9 mouse cellular contexts compared by ENCODE assay signal in genomic region chr5:45419841-45420638, GRCm38 (mm10). TPM values are rescaled to one million over a fixed set of nuclear protein-coding genes. Genes with fewer than 3 reads are reported as not detected.
DNase-seq lines count a peak whose midpoint lies in the region; ATAC-seq lines count a peak whose summit lies in the region.
"Had no signal": no experiment of that assay in that cellular context is flagged by ENCODE, and none has a peak within 500 bp of the region (broad histone marks: within the 10 kb centered on the region; RNA-seq: fewer than 3 reads in every experiment).

No protein-coding gene starts in this region.

- H3K4me2 ChIP-seq in forebrain, embryonic 11.5 days (ENCODE audit: low read depth, low read length, severe bottlenecking): no peak overlapping the region
- H3K4me2 ChIP-seq in forebrain, embryonic 15.5 days (replicated peaks): no peak overlapping the region
- no peak overlapping the region for H3K4me2 ChIP-seq in intestine, embryonic 16.5 days (ENCODE audit: low read depth, low read length)
- H3K4me2 ChIP-seq: limb, embryonic 12.5 days had no signal

- ATAC-seq in forebrain, embryonic 11.5 days (replicated peaks; ENCODE audit: low FRiP score): peak; percentile 37; the same call in 1 of the 2 replicates
- ATAC-seq in forebrain, embryonic 15.5 days (replicated peaks): no peak; the same call in 1 of the 2 replicates
- peak; percentile 98 for ATAC-seq in intestine, embryonic 16.5 days

- H3K9ac ChIP-seq in forebrain, embryonic 11.5 days (ENCODE audit: low read length): no peak overlapping the region
- no peak overlapping the region for H3K9ac ChIP-seq in forebrain, embryonic 15.5 days (replicated peaks)
- H3K9ac ChIP-seq in intestine, embryonic 16.5 days (ENCODE audit: low read depth, low read length): no peak overlapping the region
- H3K9ac ChIP-seq: limb, embryonic 12.5 days had no signal

- no peak overlapping the region for H3K27ac ChIP-seq in forebrain, embryonic 11.5 days (ENCODE audit: low read depth, low read length)
- no peak overlapping the region for H3K27ac ChIP-seq in forebrain, embryonic 15.5 days (replicated peaks)
- H3K27ac ChIP-seq in intestine, embryonic 16.5 days (ENCODE audit: low read length): no peak overlapping the region
- H3K27ac ChIP-seq: limb, embryonic 12.5 days had no signal

- H3K27me3 ChIP-seq in forebrain, embryonic 11.5 days (ENCODE audit: control insufficient read depth, insufficient read depth, low read length): no peaks in the 10 kb centered on the region
- no peaks in the 10 kb centered on the region for H3K27me3 ChIP-seq in forebrain, embryonic 15.5 days
- no peaks in the 10 kb centered on the region for H3K27me3 ChIP-seq in intestine, embryonic 16.5 days (replicated peaks; ENCODE audit: control insufficient read depth, insufficient read depth, low read length)
- H3K27me3 ChIP-seq: limb, embryonic 12.5 days had no signal

- H3K36me3 ChIP-seq in forebrain, embryonic 11.5 days (ENCODE audit: control insufficient read depth, insufficient read depth, low read length): no peaks in the 10 kb centered on the region
- H3K36me3 ChIP-seq in forebrain, embryonic 15.5 days: no peaks in the 10 kb centered on the region
- H3K36me3 ChIP-seq in intestine, embryonic 16.5 days (ENCODE audit: control insufficient read depth, insufficient read depth, low read length): no peaks in the 10 kb centered on the region
- H3K36me3 ChIP-seq: limb, embryonic 12.5 days had no signal

- no peaks in the 10 kb centered on the region for H3K9me3 ChIP-seq in forebrain, embryonic 11.5 days (ENCODE audit: control insufficient read depth, low read length)
- no peaks in the 10 kb centered on the region for H3K9me3 ChIP-seq in forebrain, embryonic 15.5 days
- H3K9me3 ChIP-seq in intestine, embryonic 16.5 days (ENCODE audit: control insufficient read depth, low read length): no peaks in the 10 kb centered on the region
- H3K9me3 ChIP-seq: limb, embryonic 12.5 days had no signal

- H3K4me1 ChIP-seq in forebrain, embryonic 11.5 days (replicated peaks; ENCODE audit: control insufficient read depth, insufficient read depth, low read length): no peaks in the 10 kb centered on the region
- no peaks in the 10 kb centered on the region for H3K4me1 ChIP-seq in forebrain, embryonic 15.5 days
- no peaks in the 10 kb centered on the region for H3K4me1 ChIP-seq in intestine, embryonic 16.5 days (ENCODE audit: control insufficient read depth, insufficient read depth, low read length)

- no peak overlapping the region for H3K4me3 ChIP-seq in forebrain, embryonic 11.5 days (ENCODE audit: low read depth, low read length)
- H3K4me3 ChIP-seq in forebrain, embryonic 15.5 days: no peak overlapping the region
- no peak overlapping the region for H3K4me3 ChIP-seq in intestine, embryonic 16.5 days (ENCODE audit: low read length)
- H3K4me3 ChIP-seq: limb, embryonic 12.5 days had no signal

- DNase-seq in forebrain, embryonic 11.5 days (ENCODE audit: low spot score): peak; percentile 56
- DNase-seq in 416B (ENCODE audit: low read depth): peak; percentile 66
- peak; percentile 16 for DNase-seq in brain, adult 2 months (ENCODE audit: low read depth, low spot score)
- peak; percentile 11 for DNase-seq in lung, postnatal 10 days
- no peak for DNase-seq in layer of hippocampus, adult 8-10 months (ENCODE audit: low spot score in 2 of 2)
- DNase-seq in frontal cortex, postnatal 25 days (ENCODE audit: low spot score in 2 of 2): no peak

- WGBS in forebrain, embryonic 11.5 days: 77% methylated on average over 8 of the region's 10 CpGs
- 76% methylated on average over 10 of the region's 10 CpGs for WGBS in forebrain, embryonic 15.5 days
- WGBS in intestine, embryonic 16.5 days: 70% methylated on average over 10 of the region's 10 CpGs

RNA-seq across cellular contexts. Expression of gene Qdpr, which starts 30.0 kb away (rescaled TPM):
- 97.3 and 102 TPM in 2 replicates for polyA plus RNA-seq in forebrain, embryonic 11.5 days (2014; fragmentation: Nextera tagmentation; extraction: Ambion mirVana)
- 107 and 110 TPM in 2 replicates for polyA plus RNA-seq in forebrain, embryonic 15.5 days (2015; fragmentation: Nextera tagmentation; extraction: Ambion mirVana)
- 359 and 405 TPM in 2 replicates for polyA plus RNA-seq in intestine, embryonic 16.5 days (2015; fragmentation: Nextera tagmentation; extraction: Ambion mirVana)
- 100 to 1,000 TPM; 206 to 221 (median 212) TPM for total RNA-seq in layer of hippocampus, adult 8-10 months (2022)

RNA-seq across cellular contexts. Expression of gene Clrn2, which starts 33.5 kb away (rescaled TPM):
- polyA plus RNA-seq in forebrain, embryonic 11.5 days (2014; fragmentation: Nextera tagmentation; extraction: Ambion mirVana): 0.39 TPM in 1 of 2 replicates, not detected in the other
- 0.20 and 0.37 TPM in 2 replicates for polyA plus RNA-seq in forebrain, embryonic 15.5 days (2015; fragmentation: Nextera tagmentation; extraction: Ambion mirVana)
- not detected in 2 replicates for polyA plus RNA-seq in intestine, embryonic 16.5 days (2015; fragmentation: Nextera tagmentation; extraction: Ambion mirVana)
- total RNA-seq in layer of hippocampus, adult 8-10 months (2022): under 1 TPM in 2 of 4 experiments, not detected in 2; 0.69 to 0.80 TPM

Comparison
In these comparisons a context has a peak if more than half of its experiments do, and no peak if none do; other contexts are left out.
1. DNase-seq: peak in forebrain, embryonic 11.5 days (single experiment), 416B (single experiment), brain, adult 2 months (single experiment) and lung, postnatal 10 days (single experiment); none in layer of hippocampus, adult 8-10 months (0 of 2) and frontal cortex, postnatal 25 days (0 of 2).